Mouse (Mus musculus) embryonic fibroblast, embryonic 13.5 days (primary cell): ENCODE measurements around the gene Asf1b.

ENCODE experiments used
- CTCF ChIP-seq: IDR thresholded peaks from 2 replicates; pipeline ENCODE4 v1.5.1; 2011; ENCODE audit warnings: mild to moderate bottlenecking, control low read depth, low read length, moderate library complexity, borderline replicate concordance; ENCODE audit not compliant: insufficient read depth
- POLR2A ChIP-seq: IDR thresholded peaks from 2 replicates; pipeline ENCODE4 v1.6.1; 2011; ENCODE audit warnings: low read depth, mild to moderate bottlenecking, control low read depth, low read length, moderate library complexity

DNA sequence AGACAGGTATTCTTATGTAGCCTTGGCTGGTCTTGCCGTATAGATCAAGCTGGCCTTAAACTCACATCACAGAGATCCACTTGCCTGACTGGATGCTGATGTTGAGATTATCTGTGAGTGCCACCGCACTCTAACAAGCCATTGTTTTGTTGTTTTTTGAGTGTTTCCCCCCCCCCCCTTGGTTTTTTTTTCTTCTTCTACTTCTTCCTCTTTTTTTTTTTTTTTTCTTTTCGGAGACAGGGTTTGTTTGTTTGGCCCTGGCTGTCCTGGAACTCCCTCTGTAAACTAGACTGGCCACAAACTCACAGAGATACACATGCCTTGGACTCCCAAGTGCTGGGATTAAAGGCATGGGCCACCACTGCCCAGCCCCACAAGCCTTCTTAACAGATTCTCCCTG is 38.7 kb downstream of the Asf1b start:
- TF ChIP-seq CTCF (no peak), POLR2A (no peak)
